Mouse (Mus musculus): ENCODE measurements around the gene Mmp15. TPM values are rescaled to one million over a fixed set of nuclear protein-coding genes. Genes with fewer than 3 reads are reported as not detected.

The Mmp15 gene
- total RNA-seq, 2 experiments from 2014 or later, result 12.6 to 15.3 TPM

Other genes with a start within 250 kb of the Mmp15 start
- gene Kifc3, start 149.5 kb upstream of the Mmp15 start, total RNA-seq (2021), result 10 to 100 TPM; 55.9 to 58.7 TPM
- under 1 TPM; 0.16 to 0.49 TPM for gene Cngb1, start 45.7 kb upstream of the Mmp15 start, total RNA-seq (2021)
- gene Tepp, start 41.7 kb upstream of the Mmp15 start, total RNA-seq (2021), result not detected
- gene Zfp319, start 20.3 kb upstream of the Mmp15 start, total RNA-seq (2021), result 10 to 100 TPM; 17.2 to 18.3 TPM
- gene Usb1, start 20.0 kb upstream of the Mmp15 start, total RNA-seq (2021), result 10 to 100 TPM; 11.6 to 12.3 TPM
- gene Cfap20, start 82.6 kb downstream of the Mmp15 start, total RNA-seq (2021), result 10 to 100 TPM; 58.8 to 60.7 TPM
- 10 to 100 TPM; 81.8 to 92.0 TPM for gene Csnk2a2, start 137.8 kb downstream of the Mmp15 start, total RNA-seq (2021)
- gene Ccdc113, start 181.8 kb downstream of the Mmp15 start, total RNA-seq (2021), result 1 to 10 TPM; 3.3 to 3.4 TPM
- not detected for gene Prss54, start 224.1 kb downstream of the Mmp15 start, total RNA-seq (2021)

All from left cerebral cortex, adult 18-20 months (tissue).